Mouse (Mus musculus) G1E-ER4 (cell line): ENCODE measurements around the gene Gse1. TPM values are rescaled to one million over a fixed set of nuclear protein-coding genes. Genes with fewer than 3 reads are reported as not detected.

Experiments used
- GATA1 ChIP-seq: IDR thresholded peaks from one replicate; pipeline ENCODE4 v1.8.0; 2012; ENCODE audit warnings: low read length, inconsistent platforms
- polyA plus RNA-seq: library from polyadenylated mRNA; stranded (reverse); fragments of >175 nt; gene quantifications from 2 replicates; pipeline ENCODE4 v1.2.3, GENCODE M21; 2012

Gene Gse1
- polyA plus RNA-seq, 1 experiment: 139 TPM

- TF ChIP-seq GATA1: no peak
Measured at GRCm38 (mm10) chr8:120498349-120498831, 270.1 kb downstream of the Gse1 start.

DNA sequence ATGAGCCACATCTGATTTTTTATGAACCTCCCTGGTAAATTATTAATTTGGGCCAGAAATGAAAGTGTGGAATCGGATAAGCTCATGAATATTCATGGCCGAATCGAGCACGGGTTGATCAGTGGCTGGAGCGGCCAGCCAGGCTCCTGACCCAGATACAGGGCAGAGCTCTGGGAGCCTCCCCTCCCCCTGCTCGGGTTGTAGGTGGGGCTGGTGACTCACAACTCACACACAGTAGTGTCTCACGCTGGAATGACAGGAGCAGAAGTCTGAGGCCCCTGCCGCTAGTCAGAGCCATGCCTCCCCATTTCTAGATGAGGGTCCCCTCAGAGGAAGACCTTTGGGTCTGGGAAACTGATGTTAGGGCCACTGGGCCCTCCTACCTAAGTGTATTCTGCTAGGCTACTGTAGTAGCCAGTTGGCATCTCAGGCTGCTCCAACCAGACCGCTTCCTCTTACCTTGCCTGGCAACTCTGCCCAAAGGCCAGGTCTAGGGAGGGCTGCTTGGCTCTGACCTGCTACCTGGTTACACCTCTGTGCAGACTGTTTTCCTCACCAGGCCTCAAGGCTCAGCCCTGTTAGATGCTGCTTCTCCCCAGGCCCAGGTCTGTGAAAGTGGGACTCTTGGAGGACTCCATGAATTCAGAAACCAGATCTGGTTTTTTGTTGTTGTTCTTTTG, 270.8 kb downstream of the Gse1 start:
- no peak for TF ChIP-seq GATA1

GRCm38 (mm10) chr8:120500701-120501261, 272.5 kb downstream of the Gse1 start:
- TF ChIP-seq GATA1: no peak

DNA sequence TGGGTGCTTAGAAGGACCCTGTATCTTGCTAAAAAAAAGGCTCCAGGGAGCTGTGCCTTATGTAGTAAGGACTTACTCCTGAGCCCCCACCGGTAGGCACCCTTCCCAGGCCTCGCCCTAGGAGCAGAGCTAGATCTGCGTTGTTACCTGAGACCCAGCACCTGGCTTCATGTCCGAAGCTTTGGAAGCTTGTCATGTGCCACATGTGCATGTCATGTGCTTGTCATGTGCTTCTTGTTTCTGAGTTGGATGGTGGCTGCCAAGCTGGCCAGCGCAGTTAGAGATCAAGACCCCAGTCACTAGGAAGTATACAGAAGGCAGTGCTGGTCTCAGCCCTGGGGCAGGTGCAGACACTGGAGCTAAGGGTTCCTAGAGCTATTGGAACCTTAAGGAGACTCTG, 273.2 kb downstream of the Gse1 start:
- TF ChIP-seq GATA1: no peak

DNA sequence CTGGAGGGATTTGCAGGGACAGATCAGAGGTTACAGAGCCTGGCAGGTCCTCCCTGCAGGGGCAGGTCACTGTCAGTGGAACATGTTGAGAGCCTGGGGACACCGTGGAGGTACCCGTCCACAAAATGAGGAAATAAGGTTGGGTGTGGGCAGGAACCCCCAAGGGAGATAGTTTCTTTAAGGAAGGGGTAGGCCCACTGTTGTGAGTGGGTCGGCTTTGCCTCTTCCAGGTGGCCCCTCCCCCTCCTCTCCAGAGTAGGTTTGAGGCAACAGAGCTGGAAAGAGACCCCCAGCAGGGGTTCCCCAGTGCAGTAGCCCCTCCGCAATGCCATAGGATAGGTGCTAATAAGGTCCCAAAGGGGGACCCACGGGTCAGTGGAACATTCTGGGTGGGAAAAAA, 274.2 kb downstream of the Gse1 start:
- no peak for TF ChIP-seq GATA1

GRCm38 (mm10) chr8:120504251-120505081, 276.2 kb downstream of the Gse1 start:
- TF ChIP-seq GATA1: no peak

GRCm38 (mm10) chr8:120505082-120505511, 276.8 kb downstream of the Gse1 start:
- no peak for TF ChIP-seq GATA1

DNA sequence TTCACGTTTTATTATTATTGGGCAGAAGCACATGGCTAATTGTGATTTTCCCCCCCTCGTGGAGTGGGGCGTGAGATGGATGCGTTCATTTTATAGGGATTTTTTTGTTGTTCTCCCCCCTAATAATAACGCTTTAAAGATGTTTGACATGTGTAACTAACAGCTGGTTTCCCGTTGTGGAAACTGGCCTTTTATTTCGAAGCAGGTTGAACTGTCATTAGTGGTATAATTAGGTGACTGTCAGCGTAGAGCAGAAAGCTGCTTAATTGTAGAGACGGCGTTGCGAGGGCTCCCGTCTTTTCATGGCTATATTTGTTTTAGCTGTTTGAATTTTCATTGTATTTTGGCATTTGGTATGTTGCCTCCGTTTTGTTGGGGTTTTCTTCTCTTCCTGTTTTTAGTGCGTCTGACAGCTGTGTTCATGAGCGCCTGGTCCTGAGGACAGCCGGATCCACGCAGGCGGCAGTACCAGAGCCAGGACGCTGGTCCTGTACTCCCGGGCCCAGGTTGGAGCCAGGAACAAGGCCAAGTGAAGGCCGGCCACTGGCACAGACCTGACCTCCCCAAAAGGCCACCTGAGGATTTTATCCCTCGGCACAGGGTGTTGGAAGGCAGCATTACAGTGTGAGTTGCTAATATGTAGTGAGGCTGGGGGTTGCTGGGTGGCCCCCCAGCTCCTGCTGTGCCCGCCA, 277.5 kb downstream of the Gse1 start:
- TF ChIP-seq GATA1: no peak

GRCm38 (mm10) chr8:120506562-120506961, 278.3 kb downstream of the Gse1 start:
- TF ChIP-seq GATA1: no peak

- TF ChIP-seq GATA1: no peak
Measured at GRCm38 (mm10) chr8:120507290-120507689, 279.0 kb downstream of the Gse1 start.

DNA sequence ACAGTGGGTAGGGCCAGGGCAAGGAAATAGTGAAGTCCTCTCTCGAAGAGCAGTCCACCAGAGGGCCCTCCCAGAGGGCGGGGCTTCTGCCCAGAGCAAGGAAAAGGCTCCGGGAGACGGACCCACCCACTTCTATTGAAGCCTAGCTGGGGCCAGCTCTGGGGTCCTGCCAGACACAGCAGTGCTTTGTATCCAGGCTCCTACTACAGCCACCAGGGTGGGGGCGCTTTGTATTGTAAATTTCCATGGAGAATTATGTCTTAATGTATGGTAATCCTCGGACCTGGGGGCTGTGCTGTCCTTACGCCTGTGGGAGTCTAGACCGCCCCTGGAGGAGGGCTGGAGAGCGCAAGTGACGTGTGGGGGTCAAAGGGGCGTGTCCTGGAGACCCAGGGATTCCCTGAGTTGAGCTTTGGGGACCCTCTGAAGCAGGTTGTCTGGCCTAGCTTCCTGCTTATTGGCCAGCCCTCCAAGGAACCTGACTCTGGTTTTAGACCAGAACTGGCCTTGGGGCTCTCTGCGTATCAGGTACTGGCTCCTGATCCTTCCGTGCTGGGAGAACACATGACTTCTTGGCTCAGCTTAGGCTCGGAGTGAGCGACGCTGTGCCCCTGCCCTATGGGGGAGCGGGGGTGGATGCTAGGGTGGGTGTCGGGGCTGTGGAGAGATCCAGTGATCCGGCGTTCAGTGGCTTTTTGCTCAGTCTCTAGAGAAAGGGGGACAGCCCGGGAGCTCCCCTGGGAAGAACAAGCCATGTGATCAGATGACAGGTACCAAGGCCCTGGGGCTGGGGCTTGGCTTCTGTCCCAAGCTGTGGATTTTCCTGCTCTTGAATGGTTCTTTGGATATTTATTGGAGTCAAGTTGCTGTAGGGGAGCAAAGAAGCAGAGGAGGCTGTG, 281.1 kb downstream of the Gse1 start:
- no peak for TF ChIP-seq GATA1

GRCm38 (mm10) chr8:120510035-120510416, 281.8 kb downstream of the Gse1 start:
- TF ChIP-seq GATA1: no peak

DNA sequence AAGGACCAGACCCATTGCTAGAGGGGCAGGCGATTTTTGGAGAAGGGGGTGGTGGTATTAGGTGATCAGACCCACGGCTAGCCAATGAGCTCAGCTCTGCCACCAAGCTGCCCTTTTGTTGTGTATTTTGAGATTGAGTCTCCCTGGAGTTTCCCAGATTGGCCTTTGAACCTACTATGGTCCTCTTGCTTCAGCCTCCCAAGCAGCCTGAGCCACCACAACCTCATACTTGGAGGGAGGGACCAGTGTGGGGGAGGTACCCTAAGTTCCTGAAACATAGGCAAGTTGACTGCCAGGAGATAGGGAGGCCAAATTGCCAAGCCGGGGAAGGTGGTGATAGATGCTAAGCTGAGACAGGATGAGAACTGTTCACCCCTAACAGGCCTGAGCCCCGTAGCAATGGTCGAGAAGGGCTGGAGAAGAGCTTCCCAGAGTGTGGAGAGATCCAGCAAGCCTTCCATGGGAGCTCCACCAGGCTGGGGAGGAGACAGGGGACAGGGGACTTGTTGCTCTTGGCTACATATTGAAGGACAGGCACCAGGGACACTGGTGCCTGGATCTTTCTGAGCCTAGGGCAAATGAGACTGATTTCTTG, 282.7 kb downstream of the Gse1 start:
- no peak for TF ChIP-seq GATA1

DNA sequence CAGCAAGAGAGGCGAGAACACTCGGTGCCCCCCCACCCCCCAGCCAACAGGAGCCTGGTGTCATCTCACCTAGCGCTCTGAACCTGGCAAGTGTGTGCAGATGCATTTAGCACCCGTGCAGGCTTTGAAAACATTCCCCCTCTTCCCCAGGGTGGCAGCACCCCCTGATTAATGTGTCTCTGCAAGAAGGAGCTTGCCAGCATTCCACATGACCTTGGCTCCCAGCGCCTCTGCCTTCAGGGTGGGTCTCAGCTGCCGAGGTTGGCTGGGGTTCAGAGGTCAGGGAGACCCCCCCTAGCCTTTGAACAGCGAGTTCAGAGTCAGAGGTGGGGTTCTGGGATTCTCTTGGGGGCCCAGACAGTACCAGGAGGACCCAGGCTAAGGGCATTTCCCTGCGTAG, 283.5 kb downstream of the Gse1 start:
- TF ChIP-seq GATA1: no peak
